Mouse (Mus musculus) neural tube, embryonic 11.5 days (tissue): ENCODE data around the gene Synrg. TPM values are rescaled to one million over a fixed set of nuclear protein-coding genes. Genes with fewer than 3 reads are reported as not detected.
A peak's percentile ranks its signal among the peaks of the same experiment; 100 is the strongest.

ENCODE experiments used
- ATAC-seq: fragments of 200-750 bp; cut with Nextera tagmentation; 2 replicates; pipeline ENCODE4 v1.8.0; 2017; ENCODE audit warnings: moderate number of reproducible peaks, mild to moderate bottlenecking, moderate TSS enrichment, moderate library complexity; ENCODE audit not compliant: insufficient read depth, low FRiP score, low TSS enrichment
- DNase-seq: peaks from one replicate; pipeline ENCODE4 v3.0.0-alpha.2; 2015; ENCODE audit warnings: low spot score
- H3K27ac ChIP-seq: fragments of 300-500 bp; sonication (generic); 2 replicates; pipeline ENCODE4 v1.5.1; 2014; ENCODE audit warnings: low read depth, mild to moderate bottlenecking, low read length
- H3K27me3 ChIP-seq: fragments of 300-500 bp; sonication (generic); 2 replicates; pipeline ENCODE4 v1.6.1; 2014; ENCODE audit warnings: mild to moderate bottlenecking, low read length, mixed read lengths; ENCODE audit not compliant: control insufficient read depth, insufficient read depth
- H3K36me3 ChIP-seq: fragments of 300-500 bp; sonication (generic); 2 replicates; pipeline ENCODE4 v1.6.1; 2014; ENCODE audit warnings: mild to moderate bottlenecking, low read length, moderate library complexity, mixed read lengths; ENCODE audit not compliant: control insufficient read depth, insufficient read depth
- H3K4me1 ChIP-seq: fragments of 300-500 bp; sonication (generic); 2 replicates; pipeline ENCODE4 v1.6.1; 2014; ENCODE audit warnings: low read length, mixed read lengths; ENCODE audit not compliant: control insufficient read depth, insufficient read depth
- H3K4me2 ChIP-seq: fragments of 300-500 bp; sonication (generic); 2 replicates; pipeline ENCODE4 v1.6.1; 2014; ENCODE audit warnings: low read depth, mild to moderate bottlenecking, moderate library complexity
- H3K4me3 ChIP-seq: fragments of 300-500 bp; sonication (generic); 2 replicates; pipeline ENCODE4 v1.5.1; 2014; ENCODE audit warnings: low read depth, low read length
- H3K9ac ChIP-seq: fragments of 300-500 bp; sonication (generic); 2 replicates; pipeline ENCODE4 v1.6.1; 2014; ENCODE audit warnings: mild to moderate bottlenecking, low read length
- H3K9me3 ChIP-seq: fragments of 300-500 bp; sonication (generic); 2 replicates; pipeline ENCODE4 v1.6.1; 2016; ENCODE audit warnings: low read length; ENCODE audit not compliant: control insufficient read depth
- WGBS: fragments of 180-500 bp; shearing (Covaris S2); extraction: QIAGEN DNeasy Blood & Tissue Kit; methylation state at CpG from one replicate; pipeline ENCODE4 v1.1.7; 2014; 5-methylcytosine and 5-hydroxymethylcytosine counted together
- polyA plus RNA-seq: library from polyadenylated mRNA; unstranded; fragments of >200 nt; fragmentation: Nextera tagmentation; extraction: Ambion mirVana; gene quantifications from 2 replicates; pipeline ENCODE4 v1.2.1, GENCODE M21; 2014

Synrg gene
- polyA plus RNA-seq = 18.6 and 20.1 TPM in 2 replicates

- H3K27me3 ChIP-seq = no peaks in the 10 kb centered on the region
- H3K4me2 ChIP-seq = peak within 1 kb of the TSS; percentile 51
- peak within 1 kb of the TSS; percentile 77 for H3K9ac ChIP-seq
- peak within 1 kb of the TSS; percentile 76 for H3K4me3 ChIP-seq
- peak; percentile 92 for DNase-seq
- H3K27ac ChIP-seq = peak within 1 kb of the TSS; percentile 82
- H3K4me1 ChIP-seq = no peaks in the 10 kb centered on the region
- WGBS = 3% methylated on average over 56 of the region's 76 CpGs
- H3K9me3 ChIP-seq = no peaks in the 10 kb centered on the region
- peak; percentile 91 for ATAC-seq
- H3K36me3 ChIP-seq = no peaks in the 10 kb centered on the region
Observed at GRCm38 (mm10) chr11:83963991-83964921, at the start of gene Synrg. TSS of gene Synrg (plus strand) at chr11:83964428.

- DNase-seq (no peak), ATAC-seq (no peak)
- 84% methylated on average over 4 of the region's 4 CpGs for WGBS
- H3K27ac ChIP-seq = no peak overlapping the region
- no peak overlapping the region for H3K9ac ChIP-seq
- H3K27me3 ChIP-seq = no peaks in the 10 kb centered on the region
- no peaks in the 10 kb centered on the region for H3K9me3 ChIP-seq
- no peak overlapping the region for H3K4me2 ChIP-seq
- no peaks in the 10 kb centered on the region for H3K4me1 ChIP-seq
- no peak overlapping the region for H3K4me3 ChIP-seq
- H3K36me3 ChIP-seq = no peaks in the 10 kb centered on the region
Observed at GRCm38 (mm10) chr11:83914501-83914900, 49.7 kb upstream of the Synrg start.

- Histone ChIP-seq H3K9me3 (no peaks in the 10 kb centered on the region), H3K9ac (no peak overlapping the region), H3K4me3 (no peak overlapping the region), H3K27me3 (no peaks in the 10 kb centered on the region), H3K27ac (no peak overlapping the region), H3K4me2 (no peak overlapping the region), H3K4me1 (no peaks in the 10 kb centered on the region), H3K36me3 (no peaks in the 10 kb centered on the region)
- no peak for ATAC-seq
- no peak for DNase-seq
- WGBS = 73% methylated on average over 2 of the region's 2 CpGs
Observed at GRCm38 (mm10) chr11:83922600-83922999, 41.6 kb upstream of the Synrg start.

- peak; percentile 29 for DNase-seq
Observed at GRCm38 (mm10) chr11:83927097-83927496, 37.1 kb upstream of the Synrg start.

GRCm38 (mm10) chr11:83932506-83933106 lies 31.6 kb upstream of the Synrg start:
- H3K9me3 ChIP-seq = no peaks in the 10 kb centered on the region
- H3K4me2 ChIP-seq = no peak overlapping the region
- no peak overlapping the region for H3K4me3 ChIP-seq
- WGBS = 87% methylated on average over 10 of the region's 10 CpGs
- H3K27ac ChIP-seq = no peak overlapping the region
- no peak for DNase-seq
- ATAC-seq = no peak
- H3K36me3 ChIP-seq = no peaks in the 10 kb centered on the region
- H3K4me1 ChIP-seq = no peaks in the 10 kb centered on the region
- H3K9ac ChIP-seq = no peak overlapping the region
- no peaks in the 10 kb centered on the region for H3K27me3 ChIP-seq

More at GRCm38 (mm10) chr11:83927097-83927496, 37.1 kb upstream of the Synrg start:
- Histone ChIP-seq H3K9me3 (no peaks in the 10 kb centered on the region), H3K4me3 (no peak overlapping the region), H3K4me2 (no peak overlapping the region), H3K36me3 (no peaks in the 10 kb centered on the region), H3K4me1 (no peaks in the 10 kb centered on the region), H3K27ac (no peak overlapping the region), H3K9ac (no peak overlapping the region), H3K27me3 (no peaks in the 10 kb centered on the region)
- ATAC-seq = no peak
- 60% methylated on average over 3 of the region's 3 CpGs for WGBS

GRCm38 (mm10) chr11:83933376-83933775 lies 30.9 kb upstream of the Synrg start:
- H3K27me3 ChIP-seq = no peaks in the 10 kb centered on the region
- no peak overlapping the region for H3K4me3 ChIP-seq
- DNase-seq (no peak), ATAC-seq (no peak)
- no peaks in the 10 kb centered on the region for H3K4me1 ChIP-seq
- no peak overlapping the region for H3K4me2 ChIP-seq
- no peak overlapping the region for H3K27ac ChIP-seq
- H3K9me3 ChIP-seq = no peaks in the 10 kb centered on the region
- WGBS = 93% methylated on average over 4 of the region's 4 CpGs
- H3K9ac ChIP-seq = no peak overlapping the region
- no peaks in the 10 kb centered on the region for H3K36me3 ChIP-seq

GRCm38 (mm10) chr11:83935986-83936665 lies 28.1 kb upstream of the Synrg start:
- H3K27ac ChIP-seq = no peak overlapping the region
- no peaks in the 10 kb centered on the region for H3K9me3 ChIP-seq
- DNase-seq = peak; percentile 84
- H3K4me1 ChIP-seq = no peaks in the 10 kb centered on the region
- no peaks in the 10 kb centered on the region for H3K36me3 ChIP-seq
- WGBS = 31% methylated on average over 7 of the region's 7 CpGs
- no peak overlapping the region for H3K9ac ChIP-seq
- H3K4me2 ChIP-seq = no peak overlapping the region
- H3K27me3 ChIP-seq = no peaks in the 10 kb centered on the region
- H3K4me3 ChIP-seq = no peak overlapping the region
- no peak for ATAC-seq

GRCm38 (mm10) chr11:83938556-83938955 lies 25.7 kb upstream of the Synrg start:
- Histone ChIP-seq H3K36me3 (no peaks in the 10 kb centered on the region; the same call in 1 of the 2 replicates), H3K4me2 (no peak overlapping the region), H3K4me3 (no peak overlapping the region), H3K9ac (no peak overlapping the region), H3K4me1 (peaks cover 3% of the 10 kb centered on the region; the same call in 1 of the 2 replicates), H3K27me3 (no peaks in the 10 kb centered on the region), H3K27ac (no peak overlapping the region), H3K9me3 (no peaks in the 10 kb centered on the region)
- 83% methylated on average over 8 of the region's 8 CpGs for WGBS
- ATAC-seq = no peak
- DNase-seq = no peak
